Mouse (Mus musculus): ENCODE data around the gene Cfc1.

DNA sequence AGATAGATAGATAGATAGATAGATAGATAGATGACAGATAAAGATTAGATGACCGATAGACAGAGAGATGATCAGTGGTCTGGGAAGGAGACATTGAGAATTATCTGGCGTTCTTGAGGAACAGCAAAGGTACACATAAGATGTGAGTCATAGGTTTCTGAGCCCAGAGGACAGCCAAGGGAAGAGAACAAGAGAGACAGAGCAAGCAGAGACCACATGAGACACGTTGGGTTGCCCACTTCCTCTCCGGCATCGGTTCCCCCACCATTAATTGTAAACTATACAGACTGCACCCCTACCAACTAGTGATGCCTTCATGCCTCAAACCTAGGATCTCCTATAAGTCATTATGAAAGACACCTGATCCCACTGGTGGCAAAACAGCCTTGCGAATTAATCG lies 18.8 kb downstream of the Cfc1 start:
- no peak for TF ChIP-seq EP300 (IDR thresholded peaks at IDR 0.05; ENCODE audit: low read depth)
- TF ChIP-seq CTCF (IDR thresholded peaks at IDR 0.05; ENCODE audit: low read depth) = no peak
